Mouse (Mus musculus) inflammation-experienced regulatory T-cells, adult 16 weeks (primary cell): ENCODE data around the gene Khdc1c. TPM values are rescaled to one million over a fixed set of nuclear protein-coding genes. Genes with fewer than 3 reads are reported as not detected.

Experiments used
- polyA plus RNA-seq: library from polyadenylated mRNA; unstranded; fragments of 100-300 nt; shearing (Covaris generic); gene quantifications from one replicate; pipeline ENCODE4 v1.2.1, GENCODE M21; 2017

Khdc1c gene
- polyA plus RNA-seq, result not detected

DNA sequence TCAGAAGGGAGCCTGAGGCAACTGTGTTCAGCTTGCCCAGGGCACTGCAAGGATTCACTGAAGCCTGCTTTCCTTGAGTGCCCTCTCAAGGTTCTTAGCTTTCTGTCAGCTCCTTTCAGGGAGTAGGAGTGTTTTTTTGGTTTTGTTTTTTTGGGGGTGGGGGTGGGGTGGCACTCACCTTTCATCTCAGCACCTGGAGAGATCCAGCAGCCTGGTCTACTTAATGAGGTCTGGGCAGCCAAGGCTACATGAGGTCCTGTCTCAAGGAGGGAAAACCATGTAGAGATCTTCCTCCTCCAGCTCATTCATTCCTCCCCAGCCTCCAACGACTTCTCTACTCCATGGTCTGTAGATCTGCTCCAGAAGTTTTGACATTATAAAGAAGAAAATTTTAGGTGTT is at the start of gene Khdc1c:
Gene Khdc1c, plus strand, starts transcription at position 301 of the 400 bp plus-strand sequence.

DNA sequence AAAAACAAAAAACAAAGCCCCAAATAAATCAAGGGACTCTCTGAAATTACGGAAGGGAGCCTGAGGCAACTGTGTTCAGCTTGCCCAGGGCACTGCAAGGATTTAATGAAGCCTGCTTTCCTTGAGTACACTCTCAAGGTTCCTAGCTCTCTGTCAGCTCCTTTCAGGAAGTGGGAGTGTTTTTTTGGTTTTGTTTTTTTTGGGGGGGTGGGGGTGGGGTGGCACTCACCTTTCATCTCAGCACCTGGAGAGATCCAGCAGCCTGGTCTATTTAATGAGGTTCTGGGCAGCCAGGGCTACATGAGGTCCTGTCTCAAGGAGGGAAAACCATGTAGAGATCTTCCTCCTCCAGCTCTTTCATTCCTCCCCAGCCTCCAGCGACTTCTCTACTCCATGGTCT is 18.8 kb upstream of the Khdc1c start, which contains the start of gene Khdc1a:
Gene Khdc1a, plus strand, starts transcription at position 301 of the 400 bp plus-strand sequence.

DNA sequence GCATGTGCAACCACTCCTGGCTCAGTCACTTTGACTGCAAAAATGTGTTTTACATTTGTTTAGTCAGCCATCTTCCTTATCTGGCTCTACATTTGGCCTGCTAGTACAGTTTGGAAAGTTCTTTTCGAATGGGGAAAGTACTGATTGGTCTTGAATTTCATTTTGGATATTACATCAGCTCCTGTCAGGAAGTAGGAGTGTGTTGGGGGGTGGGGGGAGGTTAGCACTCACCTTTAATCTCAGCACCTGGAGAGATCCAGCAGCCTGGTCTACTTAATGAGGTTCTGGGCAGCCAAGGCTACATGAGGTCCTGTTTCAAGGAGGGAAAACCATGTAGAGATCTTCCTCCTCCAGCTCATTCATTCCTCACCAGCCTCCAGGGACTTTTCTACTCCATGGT is 15.1 kb downstream of the Khdc1c start, which contains the start of gene Khdc1b:
Gene Khdc1b, plus strand, starts transcription at position 301 of the 400 bp plus-strand sequence.

Other genes with a start within 250 kb of the Khdc1c start
- 6.2 TPM for gene Tmem14a, start 149.8 kb upstream of the Khdc1c start, polyA plus RNA-seq
- gene Gsta3, start 127.7 kb upstream of the Khdc1c start, polyA plus RNA-seq, result 1.7 TPM
- gene Khdc1a, start 18.7 kb upstream of the Khdc1c start, polyA plus RNA-seq, result 1.5 TPM
- gene Khdc1b, start 15.2 kb downstream of the Khdc1c start, polyA plus RNA-seq, result not detected